9 mouse cellular contexts compared by ENCODE assay signal in the genomic region with DNA sequence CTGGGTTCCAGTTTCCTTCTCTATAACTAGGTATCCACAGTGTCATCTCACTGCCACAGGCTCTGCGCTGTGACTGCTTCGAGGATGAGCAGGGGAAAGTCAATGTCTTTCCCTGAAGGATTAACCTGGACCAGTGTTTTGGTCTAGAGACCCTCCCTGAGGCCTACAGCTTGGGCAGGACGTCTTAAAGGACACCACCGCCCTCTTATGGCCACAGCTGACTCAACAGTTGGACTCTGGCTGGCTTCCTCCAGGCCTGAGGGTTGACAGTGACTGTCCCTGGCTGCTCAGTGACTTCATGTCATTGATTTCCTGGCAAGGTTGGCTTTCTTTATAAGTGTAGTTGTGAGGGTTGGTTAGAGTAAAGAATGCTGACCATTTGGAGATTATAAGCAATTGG. TPM values are rescaled to one million over a fixed set of nuclear protein-coding genes. Genes with fewer than 3 reads are reported as not detected.
DNase-seq lines count a peak whose midpoint lies in the region.
"Had no signal": no experiment of that assay in that cellular context is flagged by ENCODE, and none has a peak within 500 bp of the region (broad histone marks: within the 10 kb centered on the region; RNA-seq: fewer than 3 reads in every experiment).

No protein-coding gene starts in this region.

- intact Hi-C loops in heart, postnatal 36 days (cut with DNase I): no loop called here

- DNase-seq in heart, postnatal 4 days: peak; percentile 49
- no peak for DNase-seq in heart, postnatal 36 days
- peak; percentile 46 for DNase-seq in thymus, postnatal 4 days
- no peak for DNase-seq in thymus, postnatal 0 days (ENCODE audit: low spot score)
- peak; percentile 31 for DNase-seq in induced T-regulatory cell, adult 2 months (ENCODE audit: low read depth)
- no peak for DNase-seq in c-Kit-positive CD71-positive TER-119-positive erythroid progenitor cells, embryonic 14.5 days (ENCODE audit: low spot score)
- DNase-seq in right cerebral cortex, postnatal 4 days: no peak
- no peak for DNase-seq in frontal cortex, postnatal 14 days (ENCODE audit: low spot score in 2 of 2)

RNA-seq across cellular contexts. Expression of gene Exosc2, which starts 3.2 kb away (rescaled TPM):
- total RNA-seq in heart, postnatal 4 days (2021): 10 to 100 TPM; 21.6 to 22.9 TPM
- total RNA-seq in heart, postnatal 36 days (2021): 10 to 100 TPM in 1 of 2 experiments, 1 to 10 TPM in 1; 9.4 to 10.7 TPM
- 54.5 and 57.6 TPM in 2 replicates for polyA plus RNA-seq in thymus, postnatal 0 days (2015; fragmentation: Nextera tagmentation; extraction: Ambion mirVana)

RNA-seq across cellular contexts. Expression of gene Abl1, which starts 20.8 kb away (rescaled TPM):
- total RNA-seq in heart, postnatal 4 days (2021): 10 to 100 TPM; 80.1 to 90.6 TPM
- 10 to 100 TPM; 31.8 to 32.8 TPM for total RNA-seq in heart, postnatal 36 days (2021)
- polyA plus RNA-seq in thymus, postnatal 0 days (2015; fragmentation: Nextera tagmentation; extraction: Ambion mirVana): 19.3 and 19.7 TPM in 2 replicates

RNA-seq across cellular contexts. Expression of gene Prdm12, which starts 27.5 kb away (rescaled TPM):
- total RNA-seq in heart, postnatal 4 days (2021): not detected
- total RNA-seq in heart, postnatal 36 days (2021): not detected
- polyA plus RNA-seq in thymus, postnatal 0 days (2015; fragmentation: Nextera tagmentation; extraction: Ambion mirVana): not detected in 2 replicates
- total RNA-seq: hematopoietic stem cell, adult 5-6 weeks had no signal

Comparison
In these comparisons a context has a peak if more than half of its experiments do, and no peak if none do; other contexts are left out.
1. DNase-seq: peak in heart, postnatal 4 days (single experiment), thymus, postnatal 4 days (single experiment) and induced T-regulatory cell, adult 2 months (single experiment); none in heart, postnatal 36 days (0 of 2), thymus, postnatal 0 days (single experiment), c-Kit-positive CD71-positive TER-119-positive erythroid progenitor cells, embryonic 14.5 days (single experiment), right cerebral cortex, postnatal 4 days (single experiment) and frontal cortex, postnatal 14 days (0 of 2).